Mouse (Mus musculus) embryonic fibroblast, embryonic 13.5 days (primary cell): ENCODE data around the gene Ppp6c.
A peak's percentile ranks its signal among the peaks of the same experiment; 100 is the strongest.

Source experiments
- CTCF ChIP-seq: IDR thresholded peaks from 2 replicates; pipeline ENCODE4 v1.5.1; 2011; ENCODE audit warnings: mild to moderate bottlenecking, control low read depth, low read length, moderate library complexity, borderline replicate concordance; ENCODE audit not compliant: insufficient read depth
- POLR2A ChIP-seq: IDR thresholded peaks from 2 replicates; pipeline ENCODE4 v1.6.1; 2011; ENCODE audit warnings: low read depth, mild to moderate bottlenecking, control low read depth, low read length, moderate library complexity

DNA sequence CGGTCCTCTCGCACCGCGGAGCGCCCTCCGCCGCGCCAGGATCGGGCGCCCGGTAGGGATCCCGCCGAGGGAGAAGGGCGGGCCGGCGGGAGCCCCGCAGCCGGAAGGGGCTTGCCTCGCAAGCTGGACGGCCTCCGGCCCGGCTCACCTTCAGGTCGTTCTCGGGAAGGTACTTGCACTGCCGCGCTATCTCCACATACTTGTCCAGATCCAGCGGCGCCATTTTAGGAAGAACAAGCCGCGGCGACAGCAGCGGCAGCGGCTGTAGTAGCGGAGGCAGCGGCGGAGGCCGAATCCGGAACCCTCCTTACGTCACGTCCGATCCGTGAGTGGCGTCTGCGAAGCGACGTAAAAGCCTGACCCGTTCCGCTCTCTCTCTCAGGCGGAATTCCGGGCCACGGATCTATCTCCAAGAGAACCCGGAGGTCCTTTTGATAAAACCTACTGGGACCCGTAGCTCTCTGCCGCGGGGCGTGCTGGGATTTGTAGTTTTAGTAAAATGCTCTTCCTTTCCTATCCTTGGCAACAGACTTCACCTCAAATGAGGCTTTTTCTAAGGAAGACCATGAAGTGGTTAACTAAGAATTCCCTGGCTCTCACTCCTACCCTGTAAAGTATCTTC, at the start of gene Ppp6c:
- TF ChIP-seq CTCF, result no peak
- TF ChIP-seq POLR2A, result peak; percentile 77
